Mouse (Mus musculus): ENCODE data around the gene Btrc. TPM values are rescaled to one million over a fixed set of nuclear protein-coding genes. Genes with fewer than 3 reads are reported as not detected.

The Btrc gene
- polyA plus RNA-seq, 1 experiment from 2014 or later = 43.5 TPM

DNA sequence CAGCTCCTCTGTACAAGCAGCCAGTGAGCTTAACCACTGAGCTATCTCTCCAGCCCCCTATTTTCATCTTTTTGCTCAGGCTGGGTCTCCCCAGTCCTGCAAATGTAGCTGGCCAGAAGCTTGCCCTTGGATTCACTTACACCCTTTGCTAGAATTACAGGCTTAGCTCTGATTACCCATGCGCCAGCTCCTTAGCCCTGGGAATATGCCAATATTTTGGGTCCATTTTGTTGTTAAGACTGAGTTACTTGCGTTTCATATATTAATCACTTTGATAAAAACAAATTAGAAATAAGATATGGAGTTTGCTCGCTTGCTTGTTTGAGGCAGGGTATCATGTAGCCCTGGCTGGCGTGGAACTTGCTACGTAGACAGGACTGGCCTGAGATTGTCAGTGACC, 74.7 kb downstream of the Btrc start:
- Histone ChIP-seq H3K27me3 (ENCODE audit: insufficient read depth, low read length) (no peaks in the 10 kb centered on the region), H3K4me3 (ENCODE audit: low read depth, low read length) (no peak overlapping the region), H3K36me3 (ENCODE audit: insufficient read depth) (0 out of 2 replicates have a peak, but pooled peaks cover 5% of the 10 kb centered on the region), H3K4me2 (no peak overlapping the region), H3K9me3 (ENCODE audit: low read depth, low read length) (no peaks in the 10 kb centered on the region), H3K4me1 (ENCODE audit: insufficient read depth) (no peaks in the 10 kb centered on the region), H3K9ac (no peak overlapping the region), H3K27ac (ENCODE audit: low read depth) (no peak overlapping the region)
- DNase-seq (no peak), ATAC-seq (ENCODE audit: insufficient read depth) (no peak)
- no peak for TF ChIP-seq CTCF (IDR thresholded peaks at IDR 0.05; ENCODE audit: low read depth)
- 84% methylated on average over 5 of the region's 5 CpGs for WGBS

GRCm38 (mm10) chr19:45438928-45439846, 75.7 kb downstream of the Btrc start:
- no peak overlapping the region for H3K9ac ChIP-seq
- no peak overlapping the region for H3K4me3 ChIP-seq (ENCODE audit: low read depth, low read length)
- no peaks in the 10 kb centered on the region for H3K9me3 ChIP-seq (ENCODE audit: low read depth, low read length)
- no peak for ATAC-seq (ENCODE audit: insufficient read depth)
- no peak overlapping the region for H3K4me2 ChIP-seq
- no peak overlapping the region for H3K27ac ChIP-seq (ENCODE audit: low read depth)
- peak; percentile 34; the same call in 1 of the 2 replicates for TF ChIP-seq CTCF (IDR thresholded peaks at IDR 0.05; ENCODE audit: low read depth)
- H3K4me1 ChIP-seq (ENCODE audit: insufficient read depth) = no peaks in the 10 kb centered on the region
- 70% methylated on average over 6 of the region's 6 CpGs for WGBS
- H3K36me3 ChIP-seq (ENCODE audit: insufficient read depth) = 0 out of 2 replicates have a peak, but pooled peaks cover 5% of the 10 kb centered on the region
- H3K27me3 ChIP-seq (ENCODE audit: insufficient read depth, low read length) = no peaks in the 10 kb centered on the region
- peak; percentile 36 for DNase-seq

DNA sequence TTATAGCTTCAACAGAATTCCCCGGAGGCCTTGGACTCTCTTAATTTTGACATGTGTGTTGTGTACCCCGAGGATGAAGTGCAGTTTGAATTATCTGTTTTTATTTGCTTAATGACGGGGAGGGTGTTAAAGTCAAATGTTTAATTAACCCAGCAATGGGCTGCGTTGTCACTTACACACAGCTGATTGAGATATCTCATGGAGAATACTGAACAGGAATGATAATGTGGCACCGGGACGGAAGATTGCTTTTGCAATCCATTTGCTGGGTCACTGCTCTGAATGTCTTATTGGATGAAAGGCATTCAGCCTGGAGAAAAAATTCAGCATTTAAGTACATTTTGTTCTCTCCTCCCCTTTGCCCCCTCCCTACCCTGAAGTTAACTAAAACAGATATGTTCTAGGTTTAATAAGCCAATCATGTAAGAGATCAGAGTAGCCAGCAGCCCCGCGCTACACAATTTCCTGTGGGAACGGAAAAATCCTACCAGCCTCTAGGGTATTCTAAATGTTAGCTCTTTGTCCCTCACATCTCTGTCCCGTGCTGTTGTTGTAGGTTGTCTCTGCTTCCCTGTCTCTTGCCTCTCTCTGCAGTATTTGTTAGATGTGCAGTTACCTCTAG, 77.1 kb downstream of the Btrc start:
- no peaks in the 10 kb centered on the region for H3K27me3 ChIP-seq (ENCODE audit: insufficient read depth, low read length)
- no peak overlapping the region for H3K27ac ChIP-seq (ENCODE audit: low read depth)
- H3K4me1 ChIP-seq (ENCODE audit: insufficient read depth) = no peaks in the 10 kb centered on the region
- DNase-seq (no peak), ATAC-seq (ENCODE audit: insufficient read depth) (no peak)
- TF ChIP-seq CTCF (IDR thresholded peaks at IDR 0.05; ENCODE audit: low read depth) = no peak
- no peak overlapping the region for H3K9ac ChIP-seq
- H3K4me3 ChIP-seq (ENCODE audit: low read depth, low read length) = no peak overlapping the region
- H3K4me2 ChIP-seq = no peak overlapping the region
- 0 out of 2 replicates have a peak, but pooled peaks cover 5% of the 10 kb centered on the region for H3K36me3 ChIP-seq (ENCODE audit: insufficient read depth)
- no peaks in the 10 kb centered on the region for H3K9me3 ChIP-seq (ENCODE audit: low read depth, low read length)
- WGBS = 58% methylated on average over 10 of the region's 10 CpGs

DNA sequence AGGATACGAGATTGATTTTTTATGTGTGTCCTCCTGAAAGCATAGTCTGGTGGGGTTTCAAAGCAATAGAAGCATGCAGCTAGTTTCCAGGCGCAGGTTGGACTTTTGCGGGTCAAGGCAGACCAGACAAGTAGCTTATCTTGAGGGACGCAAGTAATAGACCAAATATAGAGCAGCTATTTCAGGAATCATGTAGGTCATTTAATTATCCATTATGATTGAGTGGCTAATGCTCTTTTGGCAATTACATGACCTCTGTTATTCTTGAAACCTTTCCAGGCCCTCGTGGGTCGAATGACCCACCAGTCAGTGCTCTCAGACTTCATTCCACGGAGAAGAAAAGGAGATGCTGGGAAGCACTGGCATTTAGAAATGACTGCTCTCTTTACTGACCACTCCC, 78.2 kb downstream of the Btrc start:
- H3K27ac ChIP-seq (ENCODE audit: low read depth) = no peak overlapping the region
- H3K4me1 ChIP-seq (ENCODE audit: insufficient read depth) = no peaks in the 10 kb centered on the region
- H3K9me3 ChIP-seq (ENCODE audit: low read depth, low read length) = no peaks in the 10 kb centered on the region
- ATAC-seq (ENCODE audit: insufficient read depth) (no peak), DNase-seq (no peak)
- no peaks in the 10 kb centered on the region for H3K27me3 ChIP-seq (ENCODE audit: insufficient read depth, low read length)
- no peak for TF ChIP-seq CTCF (IDR thresholded peaks at IDR 0.05; ENCODE audit: low read depth)
- no peak overlapping the region for H3K4me3 ChIP-seq (ENCODE audit: low read depth, low read length)
- H3K9ac ChIP-seq = no peak overlapping the region
- H3K36me3 ChIP-seq (ENCODE audit: insufficient read depth) = 0 out of 2 replicates have a peak, but pooled peaks cover 5% of the 10 kb centered on the region
- WGBS = 57% methylated on average over 7 of the region's 7 CpGs
- no peak overlapping the region for H3K4me2 ChIP-seq

- H3K9ac ChIP-seq = no peak overlapping the region; the same call in 1 of the 2 replicates
- H3K4me2 ChIP-seq = no peak overlapping the region
- no peak for TF ChIP-seq CTCF (IDR thresholded peaks at IDR 0.05; ENCODE audit: low read depth)
- WGBS = 32% methylated on average over 6 of the region's 6 CpGs
- H3K27ac ChIP-seq (ENCODE audit: low read depth) = peak overlapping the region; percentile 75; the same call in 1 of the 2 replicates
- no peak for DNase-seq
- H3K4me1 ChIP-seq (ENCODE audit: insufficient read depth) = no peaks in the 10 kb centered on the region
- ATAC-seq (ENCODE audit: insufficient read depth) = no peak
- H3K36me3 ChIP-seq (ENCODE audit: insufficient read depth) = no peaks in the 10 kb centered on the region
- H3K27me3 ChIP-seq (ENCODE audit: insufficient read depth, low read length) = no peaks in the 10 kb centered on the region
- peak overlapping the region; percentile 3; the same call in 1 of the 2 replicates for H3K4me3 ChIP-seq (ENCODE audit: low read depth, low read length)
- H3K9me3 ChIP-seq (ENCODE audit: low read depth, low read length) = no peaks in the 10 kb centered on the region
Observed at GRCm38 (mm10) chr19:45445253-45445933, 81.9 kb downstream of the Btrc start.

DNA sequence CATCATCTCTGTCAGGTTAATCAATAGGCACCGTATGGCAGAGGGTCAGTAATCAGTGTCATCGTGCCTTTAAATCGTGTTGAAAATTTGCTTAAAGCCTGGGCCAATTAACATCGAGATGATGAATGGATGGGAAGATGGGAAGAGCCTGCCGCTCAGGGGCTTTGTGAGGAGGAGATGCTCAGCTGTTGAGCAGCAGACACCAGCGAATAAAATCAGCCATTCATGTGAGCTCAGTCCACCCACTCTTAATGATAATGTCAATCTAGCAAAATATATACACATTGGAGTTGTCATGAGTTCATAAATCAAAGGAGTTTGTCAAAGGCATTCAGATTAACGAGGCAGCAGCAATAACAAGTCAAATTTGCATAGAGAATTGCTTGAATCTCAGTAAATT, 83.1 kb downstream of the Btrc start:
- peak overlapping the region; percentile 6; the same call in 1 of the 2 replicates for H3K4me3 ChIP-seq (ENCODE audit: low read depth, low read length)
- H3K36me3 ChIP-seq (ENCODE audit: insufficient read depth) = no peaks in the 10 kb centered on the region
- no peak overlapping the region for H3K4me2 ChIP-seq
- H3K9me3 ChIP-seq (ENCODE audit: low read depth, low read length) = no peaks in the 10 kb centered on the region
- no peaks in the 10 kb centered on the region for H3K27me3 ChIP-seq (ENCODE audit: insufficient read depth, low read length)
- no peak overlapping the region for H3K27ac ChIP-seq (ENCODE audit: low read depth)
- WGBS = 38% methylated on average over 7 of the region's 7 CpGs
- H3K9ac ChIP-seq = no peak overlapping the region
- H3K4me1 ChIP-seq (ENCODE audit: insufficient read depth) = no peaks in the 10 kb centered on the region
- TF ChIP-seq CTCF (IDR thresholded peaks at IDR 0.05; ENCODE audit: low read depth) = no peak
- ATAC-seq (ENCODE audit: insufficient read depth) (no peak), DNase-seq (no peak)

All from lung, embryonic 14.5 days (tissue).